Mouse (Mus musculus) C2C12 (cell line): ENCODE measurements around the gene Tex45.

Experiments used
- CEBPB ChIP-seq: IDR thresholded peaks from one replicate; pipeline ENCODE4 v1.6.1; 2011; ENCODE audit warnings: low read depth, mild to moderate bottlenecking, control low read depth, moderate library complexity
- CTCF ChIP-seq: IDR thresholded peaks from one replicate; pipeline ENCODE4 v1.5.1; 2011; ENCODE audit not compliant: control insufficient read depth, insufficient read depth, insufficient read length
- MAX ChIP-seq: IDR thresholded peaks from one replicate; pipeline ENCODE4 v1.6.1; 2011; ENCODE audit warnings: mild to moderate bottlenecking, control low read depth
- MYOD1 ChIP-seq: IDR thresholded peaks from one replicate; pipeline ENCODE4 v1.6.1; 2011; ENCODE audit warnings: low read depth; ENCODE audit not compliant: control insufficient read depth, insufficient read length
- MYOG ChIP-seq: IDR thresholded peaks from one replicate; pipeline ENCODE4 v1.6.1; 2011; ENCODE audit not compliant: control insufficient read depth, insufficient read length; ENCODE audit errors: extremely low read depth
- USF1 ChIP-seq: IDR thresholded peaks from one replicate; pipeline ENCODE4 v1.6.1; 2011; ENCODE audit warnings: low read depth, mild to moderate bottlenecking, control low read depth, moderate library complexity

DNA sequence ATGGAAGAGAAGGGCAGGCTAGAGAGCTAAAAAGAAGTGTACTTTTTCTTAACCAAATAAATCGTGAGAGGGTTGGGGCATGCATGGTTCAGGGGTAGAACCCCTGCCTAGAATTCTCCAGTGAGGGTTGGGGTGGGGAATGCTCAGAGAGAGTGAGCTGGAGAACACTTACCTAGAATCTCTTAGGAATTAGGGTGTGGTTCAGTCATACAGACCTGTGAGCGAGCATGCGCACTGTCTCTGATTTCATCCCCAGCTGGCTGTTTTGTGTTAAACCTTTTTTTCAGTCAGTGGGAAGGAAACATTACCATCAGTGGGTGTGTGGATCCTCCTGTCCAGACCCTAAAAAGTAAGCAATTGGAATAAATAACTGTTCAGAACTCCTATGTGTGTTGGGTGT lies 44.5 kb upstream of the Tex45 start:
- TF ChIP-seq CTCF (no peak), MYOG (no peak), MAX (no peak), USF1 (no peak), CEBPB (no peak), MYOD1 (no peak)
